10 mouse cellular contexts compared by ENCODE assay signal in genomic region chr12:12683733-12684470, GRCm38 (mm10).
DNase-seq lines count a peak whose midpoint lies in the region; ATAC-seq lines count a peak whose summit lies in the region.
"Had no signal": no experiment of that assay in that cellular context is flagged by ENCODE, and none has a peak within 500 bp of the region (broad histone marks: within the 10 kb centered on the region; RNA-seq: fewer than 3 reads in every experiment).

No protein-coding gene starts in this region.

- 44% methylated on average over 10 of the region's 10 CpGs for whole genome bisulfite sequencing in heart, embryonic 13.5 days
- 44% methylated on average over 10 of the region's 10 CpGs for WGBS in embryonic facial prominence, embryonic 12.5 days
- WGBS in hindbrain, embryonic 12.5 days: 50% methylated on average over 10 of the region's 10 CpGs
- WGBS in midbrain, embryonic 11.5 days: 46% methylated on average over 10 of the region's 10 CpGs

- no peaks in the 10 kb centered on the region for H3K27me3 ChIP-seq in heart, embryonic 13.5 days (replicated peaks)
- no peaks in the 10 kb centered on the region for H3K27me3 ChIP-seq in embryonic facial prominence, embryonic 12.5 days
- H3K27me3 ChIP-seq in hindbrain, embryonic 12.5 days: no peaks in the 10 kb centered on the region
- no peaks in the 10 kb centered on the region for H3K27me3 ChIP-seq in midbrain, embryonic 11.5 days (ENCODE audit: control insufficient read depth, insufficient read depth, low read length)

- ATAC-seq in heart, embryonic 13.5 days (ENCODE audit: extremely low read depth, insufficient number of reproducible peaks, low FRiP score, low TSS enrichment): no peak
- no peak for ATAC-seq in embryonic facial prominence, embryonic 12.5 days (ENCODE audit: insufficient number of reproducible peaks, insufficient read depth, low FRiP score, low TSS enrichment)
- no peak for ATAC-seq in hindbrain, embryonic 12.5 days (ENCODE audit: low FRiP score)
- no peak for ATAC-seq in midbrain, embryonic 11.5 days (ENCODE audit: low FRiP score)

- H3K4me2 ChIP-seq in heart, embryonic 13.5 days: peak overlapping the region; percentile 48
- H3K4me2 ChIP-seq in embryonic facial prominence, embryonic 12.5 days (replicated peaks): 0 out of 2 replicates have a peak overlapping the region, but pooled peaks have one; percentile 29
- peak overlapping the region; percentile 35; the same call in 1 of the 2 replicates for H3K4me2 ChIP-seq in hindbrain, embryonic 12.5 days (replicated peaks)
- 0 out of 2 replicates have a peak overlapping the region, but pooled peaks have one; percentile 8 for H3K4me2 ChIP-seq in midbrain, embryonic 11.5 days

- H3K4me3 ChIP-seq in heart, embryonic 13.5 days: no peak overlapping the region
- no peak overlapping the region for H3K4me3 ChIP-seq in embryonic facial prominence, embryonic 12.5 days
- H3K4me3 ChIP-seq in hindbrain, embryonic 12.5 days: no peak overlapping the region
- H3K4me3 ChIP-seq in midbrain, embryonic 11.5 days (ENCODE audit: low read depth, low read length): no peak overlapping the region
- H3K4me3 ChIP-seq: gastrocnemius, adult 2 months had no signal

- no peak overlapping the region for H3K27ac ChIP-seq in heart, embryonic 13.5 days (replicated peaks)
- no peak overlapping the region for H3K27ac ChIP-seq in embryonic facial prominence, embryonic 12.5 days
- H3K27ac ChIP-seq in hindbrain, embryonic 12.5 days: peak overlapping the region; percentile 66
- H3K27ac ChIP-seq in midbrain, embryonic 11.5 days (ENCODE audit: low read depth, low read length): peak overlapping the region; percentile 41
- H3K27ac ChIP-seq: gastrocnemius, adult 2 months had no signal

- intact Hi-C loops in heart, postnatal 36 days (cut with DNase I): loop anchor here (5.0 kb wide), 1 partner anchor 253 kb away; no protein-coding TSS in a partner anchor

- H3K36me3 ChIP-seq in heart, embryonic 13.5 days: no peaks in the 10 kb centered on the region
- no peaks in the 10 kb centered on the region for H3K36me3 ChIP-seq in embryonic facial prominence, embryonic 12.5 days
- no peaks in the 10 kb centered on the region for H3K36me3 ChIP-seq in hindbrain, embryonic 12.5 days
- H3K36me3 ChIP-seq in midbrain, embryonic 11.5 days (ENCODE audit: control insufficient read depth, insufficient read depth, low read length): no peaks in the 10 kb centered on the region

- no peak overlapping the region for H3K9ac ChIP-seq in heart, embryonic 13.5 days
- H3K9ac ChIP-seq in embryonic facial prominence, embryonic 12.5 days: no peak overlapping the region
- H3K9ac ChIP-seq in hindbrain, embryonic 12.5 days: peak overlapping the region; percentile 18; the same call in 1 of the 2 replicates
- H3K9ac ChIP-seq in midbrain, embryonic 11.5 days (ENCODE audit: low read length): peak overlapping the region; percentile 37; the same call in 1 of the 2 replicates

- no peaks in the 10 kb centered on the region for H3K9me3 ChIP-seq in heart, embryonic 13.5 days
- no peaks in the 10 kb centered on the region for H3K9me3 ChIP-seq in embryonic facial prominence, embryonic 12.5 days
- H3K9me3 ChIP-seq in hindbrain, embryonic 12.5 days (replicated peaks): no peaks in the 10 kb centered on the region
- no peaks in the 10 kb centered on the region for H3K9me3 ChIP-seq in midbrain, embryonic 11.5 days (ENCODE audit: control insufficient read depth, low read length)

- H3K4me1 ChIP-seq in heart, embryonic 13.5 days: peaks cover 49% of the 10 kb centered on the region
- peaks cover 32% of the 10 kb centered on the region for H3K4me1 ChIP-seq in embryonic facial prominence, embryonic 12.5 days
- H3K4me1 ChIP-seq in hindbrain, embryonic 12.5 days: peaks cover 52% of the 10 kb centered on the region
- peaks cover 41% of the 10 kb centered on the region for H3K4me1 ChIP-seq in midbrain, embryonic 11.5 days (ENCODE audit: control insufficient read depth, insufficient read depth, low read length)

- no peak for DNase-seq in heart, postnatal 36 days
- DNase-seq in midbrain, embryonic 11.5 days (ENCODE audit: low spot score, missing footprints): peak; percentile 76
- DNase-seq in lung, postnatal 36 days: no peak
- DNase-seq in gastrocnemius, postnatal 10 days: no peak
- no peak for DNase-seq in adrenal gland, postnatal 14 days
- DNase-seq: gastrocnemius, adult 2 months; heart, postnatal 14 days had no signal

Comparison
In these comparisons a context has a peak if more than half of its experiments do, and no peak if none do; other contexts are left out.
1. H3K27ac ChIP-seq: peak in hindbrain, embryonic 12.5 days (single experiment) and midbrain, embryonic 11.5 days (single experiment); none in heart, embryonic 13.5 days (single experiment) and embryonic facial prominence, embryonic 12.5 days (single experiment).
2. H3K9ac ChIP-seq: peak in hindbrain, embryonic 12.5 days (single experiment) and midbrain, embryonic 11.5 days (single experiment); none in heart, embryonic 13.5 days (single experiment) and embryonic facial prominence, embryonic 12.5 days (single experiment).
3. Peak in every context shown above with its lines, with median percentiles within 50 percentile points of each other: H3K4me2 ChIP-seq.